Mouse (Mus musculus): ENCODE results near the gene Gm14412. TPM values are rescaled to one million over a fixed set of nuclear protein-coding genes. Genes with fewer than 3 reads are reported as not detected.
"Not testable (repeated sequence)": the region's sequence is repeated elsewhere in the genome, so short reads cannot be mapped to it uniquely, and the experiment has no call there.

Gm14412 gene
- 0.24 and 0.32 TPM in 2 replicates for polyA plus RNA-seq (2016; fragmentation: Nextera tagmentation; extraction: Ambion mirVana)

- H3K9me3 ChIP-seq; H3K4me3 ChIP-seq; H3K4me1 ChIP-seq; H3K27me3 ChIP-seq (ENCODE audit: poor library complexity, severe bottlenecking); H3K27ac ChIP-seq; H3K36me3 ChIP-seq (replicated peaks); DNase-seq (ENCODE audit: extremely low spot score, low spot score): not testable (repeated sequence)
- 90% methylated on average over 2 of the region's 2 CpGs for WGBS
Observed at GRCm38 (mm10) chr2:177324257-177324733, at the start of gene Gm14412. Gm14412 (minus strand) TSS chr2:177324307.

DNA sequence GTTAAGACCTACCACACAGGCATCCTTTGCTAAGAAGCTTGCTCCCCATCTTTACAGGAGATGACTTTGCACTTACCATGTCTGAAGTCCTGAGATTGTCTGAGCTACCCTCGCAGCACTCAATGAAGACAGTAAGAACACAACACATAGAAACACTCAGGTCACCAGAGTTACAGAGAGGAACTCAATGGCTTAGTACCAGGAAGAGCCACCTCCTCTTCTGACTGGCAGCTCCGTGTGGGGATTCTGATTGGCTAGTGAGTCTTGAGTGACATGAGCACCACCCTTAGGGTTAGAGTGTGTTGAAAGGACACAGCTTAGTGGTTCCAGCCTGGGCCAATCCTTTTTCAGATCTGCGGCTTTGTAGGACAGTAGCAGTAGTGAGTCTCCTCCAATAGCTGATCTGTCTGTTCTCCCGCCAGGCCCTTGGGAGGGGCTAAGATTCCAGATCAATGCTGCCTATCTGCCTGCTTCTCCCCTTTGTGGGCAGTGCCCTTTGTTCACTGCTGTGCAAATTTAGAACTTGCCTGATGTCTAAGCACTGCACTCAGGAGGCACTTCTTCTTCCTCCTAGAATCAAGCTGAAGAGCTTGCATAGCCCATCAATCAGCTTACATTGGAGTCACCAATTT is 5.7 kb upstream of the Gm14412 start:
- H3K4me3 ChIP-seq; H3K9me3 ChIP-seq; H3K4me1 ChIP-seq; DNase-seq (ENCODE audit: extremely low spot score, low spot score); H3K27ac ChIP-seq; H3K27me3 ChIP-seq (ENCODE audit: poor library complexity, severe bottlenecking); H3K36me3 ChIP-seq (replicated peaks): not testable (repeated sequence)
- 84% methylated on average over 4 of the region's 4 CpGs for WGBS

GRCm38 (mm10) chr2:177321361-177321760 is 2.7 kb downstream of the Gm14412 start:
- not testable (repeated sequence) for DNase-seq (ENCODE audit: extremely low spot score, low spot score); H3K9me3 ChIP-seq; H3K4me3 ChIP-seq; H3K27me3 ChIP-seq (ENCODE audit: poor library complexity, severe bottlenecking); H3K36me3 ChIP-seq (replicated peaks); H3K4me1 ChIP-seq; H3K27ac ChIP-seq

GRCm38 (mm10) chr2:177320786-177321320 is 3.3 kb downstream of the Gm14412 start:
- 65% methylated on average over 2 of the region's 2 CpGs for WGBS
- H3K4me3 ChIP-seq; H3K4me1 ChIP-seq; H3K27ac ChIP-seq; H3K36me3 ChIP-seq (replicated peaks); H3K9me3 ChIP-seq; DNase-seq (ENCODE audit: extremely low spot score, low spot score); H3K27me3 ChIP-seq (ENCODE audit: poor library complexity, severe bottlenecking): not testable (repeated sequence)

DNA sequence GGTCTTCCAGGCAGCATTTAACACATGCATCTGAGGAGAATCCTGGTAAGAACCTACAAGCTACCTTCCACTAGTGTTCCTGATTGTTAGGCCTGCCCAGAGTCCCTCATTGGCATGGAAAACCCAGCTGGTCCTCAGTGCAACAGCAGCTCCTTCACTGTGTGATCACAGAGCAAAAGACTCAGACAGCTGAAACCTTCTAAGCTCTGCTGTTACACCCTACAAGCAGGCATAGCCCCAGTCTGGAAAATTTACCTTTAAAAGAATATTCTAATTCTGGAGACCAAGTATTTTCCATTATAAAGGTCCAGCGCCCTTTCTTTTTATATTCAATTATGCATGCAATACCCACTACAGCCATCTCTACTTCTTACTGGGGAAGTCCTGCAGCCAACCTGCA is 5.1 kb downstream of the Gm14412 start:
- Histone ChIP-seq H3K9me3 (peaks cover 19% of the 10 kb centered on the region), H3K36me3 (replicated peaks) (no peaks in the 10 kb centered on the region), H3K4me1 (no peaks in the 10 kb centered on the region), H3K27me3 (ENCODE audit: poor library complexity, severe bottlenecking) (no peaks in the 10 kb centered on the region), H3K4me3 (no peak overlapping the region), H3K27ac (no peak overlapping the region)
- 82% methylated on average over 1 of the region's 1 CpGs for WGBS
- DNase-seq (ENCODE audit: extremely low spot score, low spot score) = no peak

- not testable (repeated sequence) for DNase-seq (ENCODE audit: extremely low spot score, low spot score); H3K27ac ChIP-seq; H3K27me3 ChIP-seq (ENCODE audit: poor library complexity, severe bottlenecking); H3K36me3 ChIP-seq (replicated peaks); H3K4me1 ChIP-seq; H3K4me3 ChIP-seq; H3K9me3 ChIP-seq
- 90% methylated on average over 4 of the region's 4 CpGs for WGBS
Observed at GRCm38 (mm10) chr2:177309627-177310026, 14.5 kb downstream of the Gm14412 start.

- H3K4me3 ChIP-seq; DNase-seq (ENCODE audit: extremely low spot score, low spot score); H3K4me1 ChIP-seq; H3K27me3 ChIP-seq (ENCODE audit: poor library complexity, severe bottlenecking); H3K36me3 ChIP-seq (replicated peaks); H3K27ac ChIP-seq; H3K9me3 ChIP-seq: not testable (repeated sequence)
- WGBS = no CpG with 5 or more reads among the region's 2 CpGs
Observed at GRCm38 (mm10) chr2:177304980-177305379, 19.1 kb downstream of the Gm14412 start.

DNA sequence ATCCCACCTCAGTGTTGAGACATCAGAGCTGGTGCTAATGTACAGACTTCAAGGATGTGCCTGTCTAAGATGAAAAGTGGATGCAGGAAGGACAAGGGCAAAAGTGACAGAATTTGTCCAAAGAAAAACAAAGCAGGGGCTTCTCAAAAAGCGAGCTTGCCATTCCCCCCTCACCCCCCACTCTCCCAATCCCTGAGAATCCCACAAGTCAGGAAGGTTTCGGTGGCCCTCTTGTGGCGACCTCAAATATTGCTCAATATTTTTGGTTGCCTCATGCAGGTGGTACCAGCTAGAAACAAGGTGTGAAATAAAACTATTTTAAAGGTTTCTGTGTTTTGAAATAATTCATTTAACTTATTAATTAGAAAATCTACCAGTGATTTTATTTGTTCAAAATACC is 40.4 kb downstream of the Gm14412 start:
- not testable (repeated sequence) for H3K36me3 ChIP-seq (replicated peaks); DNase-seq (ENCODE audit: extremely low spot score, low spot score); H3K27me3 ChIP-seq (ENCODE audit: poor library complexity, severe bottlenecking); H3K4me3 ChIP-seq; H3K4me1 ChIP-seq; H3K9me3 ChIP-seq; H3K27ac ChIP-seq
- WGBS = 37% methylated on average over 3 of the region's 3 CpGs

DNA sequence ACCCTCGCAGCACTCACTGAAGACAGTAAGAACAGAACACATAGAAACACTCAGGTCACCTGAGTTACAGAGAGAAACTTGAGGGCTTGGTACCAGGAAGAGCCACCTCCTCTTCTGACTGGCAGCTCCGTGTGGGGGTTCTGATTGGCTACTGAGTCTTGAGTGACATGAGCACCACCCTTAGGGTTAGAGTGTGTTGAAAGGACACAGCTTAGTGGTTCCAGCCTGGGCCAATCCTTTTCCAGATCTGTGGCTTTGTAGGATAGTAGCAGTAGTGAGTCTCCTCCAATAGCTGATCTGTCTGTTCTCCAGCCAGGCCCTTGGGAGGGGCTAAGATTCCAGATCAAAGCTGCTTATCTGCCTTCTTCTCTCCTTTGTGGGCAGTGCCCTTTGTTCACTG is 46.4 kb downstream of the Gm14412 start:
- not testable (repeated sequence) for H3K36me3 ChIP-seq (replicated peaks); DNase-seq (ENCODE audit: extremely low spot score, low spot score); H3K27me3 ChIP-seq (ENCODE audit: poor library complexity, severe bottlenecking); H3K4me1 ChIP-seq; H3K4me3 ChIP-seq; H3K9me3 ChIP-seq; H3K27ac ChIP-seq
- 86% methylated on average over 2 of the region's 2 CpGs for WGBS

GRCm38 (mm10) chr2:177272237-177272636 is 51.9 kb downstream of the Gm14412 start:
- not testable (repeated sequence) for H3K4me1 ChIP-seq; H3K4me3 ChIP-seq; H3K27me3 ChIP-seq (ENCODE audit: poor library complexity, severe bottlenecking); H3K36me3 ChIP-seq (replicated peaks); DNase-seq (ENCODE audit: extremely low spot score, low spot score); H3K9me3 ChIP-seq; H3K27ac ChIP-seq
- WGBS = 96% methylated on average over 2 of the region's 2 CpGs

DNA sequence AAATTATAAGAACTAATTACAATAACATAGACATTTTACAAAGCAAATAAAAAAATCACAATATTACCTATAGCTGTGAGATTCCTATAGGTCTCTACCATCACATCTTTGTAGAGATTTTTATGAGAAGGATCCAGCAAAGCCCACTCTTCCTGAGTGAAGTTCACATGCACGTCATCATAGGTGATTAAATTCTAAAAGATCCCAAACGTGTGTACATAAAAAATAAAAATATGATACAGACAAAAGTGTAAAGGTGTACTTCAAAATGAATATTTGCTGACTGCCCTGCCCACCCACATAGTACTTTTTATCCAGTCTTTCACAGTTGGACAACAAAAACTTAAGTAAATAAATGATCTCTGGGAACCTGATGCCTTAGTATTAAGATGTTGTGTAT is 57.2 kb downstream of the Gm14412 start, which contains the start of gene Gm14409:
Gene Gm14409 (minus strand): TSS at position 101 of the 400 bp plus-strand sequence.
- not testable (repeated sequence) for H3K27me3 ChIP-seq (ENCODE audit: poor library complexity, severe bottlenecking); H3K4me1 ChIP-seq; H3K9me3 ChIP-seq; H3K4me3 ChIP-seq; H3K27ac ChIP-seq; DNase-seq (ENCODE audit: extremely low spot score, low spot score); H3K36me3 ChIP-seq (replicated peaks)
- no CpG with 5 or more reads among the region's 2 CpGs for WGBS
